Mouse (Mus musculus): Measurements from ENCODE around the gene Cbx4. TPM values are rescaled to one million over a fixed set of nuclear protein-coding genes. Genes with fewer than 3 reads are reported as not detected.
A peak's percentile ranks its signal among the peaks of the same experiment; 100 is the strongest.

Gene Cbx4
- polyA plus RNA-seq, 1 experiment from 2014 or later: 9.6 TPM

GRCm38 (mm10) chr11:119083724-119084445 is 2.1 kb downstream of the Cbx4 start:
- Histone ChIP-seq H3K27me3 (ENCODE audit: control insufficient read depth, insufficient read depth, low read length) (no peaks in the 10 kb centered on the region), H3K4me1 (replicated peaks; ENCODE audit: control insufficient read depth, insufficient read depth) (peaks cover 27% of the 10 kb centered on the region), H3K27ac (replicated peaks) (peak overlapping the region; percentile 99; the same call in 1 of the 2 replicates), H3K9ac (ENCODE audit: low read length) (peak overlapping the region; percentile 92), H3K4me3 (ENCODE audit: low read depth, low read length) (peak overlapping the region; percentile 93), H3K36me3 (ENCODE audit: control insufficient read depth, insufficient read depth, low read length) (peaks cover 13% of the 10 kb centered on the region), H3K4me2 (replicated peaks; ENCODE audit: low read depth) (peak overlapping the region; percentile 79), H3K9me3 (ENCODE audit: control insufficient read depth, low read length) (no peaks in the 10 kb centered on the region)
- no peak for TF ChIP-seq EP300 (optimal IDR thresholded peaks at IDR 0.05)
- TF ChIP-seq CTCF (IDR thresholded peaks at IDR 0.05; ENCODE audit: low read depth): peak; percentile 43
- WGBS: 13% methylated on average over 28 of the region's 28 CpGs
- DNase-seq (ENCODE audit: low spot score): peak; percentile 78
- ATAC-seq (ENCODE audit: low FRiP score, low TSS enrichment): no peak

GRCm38 (mm10) chr11:119082638-119083599 is 3.1 kb downstream of the Cbx4 start:
- ATAC-seq (ENCODE audit: low FRiP score, low TSS enrichment) (no peak), DNase-seq (ENCODE audit: low spot score) (no peak)
- H3K27me3 ChIP-seq (ENCODE audit: control insufficient read depth, insufficient read depth, low read length): no peaks in the 10 kb centered on the region
- 0 out of 2 replicates have a peak overlapping the region, but pooled peaks have one; percentile 4 for H3K27ac ChIP-seq (replicated peaks)
- TF ChIP-seq CTCF (IDR thresholded peaks at IDR 0.05; ENCODE audit: low read depth) (no peak), EP300 (optimal IDR thresholded peaks at IDR 0.05) (no peak)
- peaks cover 13% of the 10 kb centered on the region for H3K36me3 ChIP-seq (ENCODE audit: control insufficient read depth, insufficient read depth, low read length)
- peak overlapping the region; percentile 92; the same call in 1 of the 2 replicates for H3K9ac ChIP-seq (ENCODE audit: low read length)
- no peaks in the 10 kb centered on the region for H3K9me3 ChIP-seq (ENCODE audit: control insufficient read depth, low read length)
- peaks cover 27% of the 10 kb centered on the region for H3K4me1 ChIP-seq (replicated peaks; ENCODE audit: control insufficient read depth, insufficient read depth)
- peak overlapping the region; percentile 93 for H3K4me3 ChIP-seq (ENCODE audit: low read depth, low read length)
- peak overlapping the region; percentile 79 for H3K4me2 ChIP-seq (replicated peaks; ENCODE audit: low read depth)
- WGBS: 40% methylated on average over 20 of the region's 20 CpGs

DNA sequence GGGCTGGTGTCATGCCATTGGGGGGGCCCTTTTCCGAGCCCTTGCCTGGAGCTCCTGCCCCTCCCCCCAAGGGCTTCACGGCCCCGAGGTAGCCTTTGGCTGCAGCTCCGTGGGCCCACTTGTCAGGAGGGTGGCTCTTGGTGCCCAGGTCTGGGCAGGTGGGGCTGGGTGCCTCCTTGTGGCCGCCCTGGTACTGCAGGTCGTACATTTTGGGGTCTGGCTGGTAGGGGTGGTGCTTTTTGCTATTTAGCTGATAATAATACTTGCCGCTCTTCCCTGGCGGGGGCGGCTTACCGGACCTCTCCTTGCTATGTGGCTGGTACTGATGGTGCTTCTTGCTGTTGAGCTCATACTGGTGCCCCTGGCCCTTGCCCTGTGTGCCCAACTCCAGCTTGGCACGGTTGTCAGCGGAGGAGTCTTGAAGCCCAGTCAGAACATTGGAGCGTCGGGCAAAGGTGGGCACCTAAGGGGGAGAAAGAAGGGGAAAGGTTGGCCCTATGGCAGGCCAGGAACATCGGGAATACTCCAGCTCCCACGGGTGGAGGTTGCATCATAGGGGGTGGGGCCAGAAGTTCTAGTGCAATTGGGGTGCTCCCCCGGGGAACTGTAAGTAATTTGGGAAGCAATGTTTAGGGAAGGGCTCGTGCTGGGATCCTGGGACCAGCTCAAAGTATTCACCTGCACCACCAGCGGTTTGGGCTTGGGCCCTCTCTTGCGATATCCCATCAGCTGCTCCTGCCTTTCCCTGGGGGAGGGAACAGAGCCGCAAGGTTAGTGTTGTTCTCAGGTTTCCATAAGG is 4.0 kb downstream of the Cbx4 start:
- no peaks in the 10 kb centered on the region for H3K27me3 ChIP-seq (ENCODE audit: control insufficient read depth, insufficient read depth, low read length)
- peaks cover 21% of the 10 kb centered on the region for H3K4me1 ChIP-seq (replicated peaks; ENCODE audit: control insufficient read depth, insufficient read depth)
- ATAC-seq (ENCODE audit: low FRiP score, low TSS enrichment) (no peak), DNase-seq (ENCODE audit: low spot score) (no peak)
- peaks cover 13% of the 10 kb centered on the region for H3K36me3 ChIP-seq (ENCODE audit: control insufficient read depth, insufficient read depth, low read length)
- no peaks in the 10 kb centered on the region for H3K9me3 ChIP-seq (ENCODE audit: control insufficient read depth, low read length)
- no peak overlapping the region for H3K27ac ChIP-seq (replicated peaks)
- no peak for TF ChIP-seq EP300 (optimal IDR thresholded peaks at IDR 0.05)
- TF ChIP-seq CTCF (IDR thresholded peaks at IDR 0.05; ENCODE audit: low read depth): peak; percentile 75
- H3K4me3 ChIP-seq (ENCODE audit: low read depth, low read length): no peak overlapping the region
- no peak overlapping the region for H3K9ac ChIP-seq (ENCODE audit: low read length)
- WGBS: 54% methylated on average over 21 of the region's 21 CpGs
- no peak overlapping the region for H3K4me2 ChIP-seq (replicated peaks; ENCODE audit: low read depth)

- H3K27me3 ChIP-seq (ENCODE audit: control insufficient read depth, insufficient read depth, low read length): no peaks in the 10 kb centered on the region
- TF ChIP-seq EP300 (optimal IDR thresholded peaks at IDR 0.05) (no peak), CTCF (IDR thresholded peaks at IDR 0.05; ENCODE audit: low read depth) (no peak)
- WGBS: 76% methylated on average over 47 of the region's 47 CpGs
- peaks cover 13% of the 10 kb centered on the region for H3K36me3 ChIP-seq (ENCODE audit: control insufficient read depth, insufficient read depth, low read length)
- no peak overlapping the region for H3K4me3 ChIP-seq (ENCODE audit: low read depth, low read length)
- no peaks in the 10 kb centered on the region for H3K9me3 ChIP-seq (ENCODE audit: control insufficient read depth, low read length)
- H3K4me2 ChIP-seq (replicated peaks; ENCODE audit: low read depth): no peak overlapping the region
- ATAC-seq (ENCODE audit: low FRiP score, low TSS enrichment) (no peak), DNase-seq (ENCODE audit: low spot score) (no peak)
- no peak overlapping the region for H3K27ac ChIP-seq (replicated peaks)
- H3K9ac ChIP-seq (ENCODE audit: low read length): no peak overlapping the region
- H3K4me1 ChIP-seq (replicated peaks; ENCODE audit: control insufficient read depth, insufficient read depth): peaks cover 21% of the 10 kb centered on the region
Measured at GRCm38 (mm10) chr11:119081148-119081838, 4.7 kb downstream of the Cbx4 start.
